Mouse (Mus musculus): ENCODE measurements at regions not wholly inside any gene's neighbourhood (a gene's known extent, or its start where the extent isn't known, plus 50 kb on each side); places are given as distances from the start of the nearest gene placed in this dataset.
A peak's percentile ranks its signal among the peaks of the same experiment; 100 is the strongest.
"Not testable (repeated sequence)": the region's sequence is repeated elsewhere in the genome, so short reads cannot be mapped to it uniquely, and the experiment has no call there.

DNA sequence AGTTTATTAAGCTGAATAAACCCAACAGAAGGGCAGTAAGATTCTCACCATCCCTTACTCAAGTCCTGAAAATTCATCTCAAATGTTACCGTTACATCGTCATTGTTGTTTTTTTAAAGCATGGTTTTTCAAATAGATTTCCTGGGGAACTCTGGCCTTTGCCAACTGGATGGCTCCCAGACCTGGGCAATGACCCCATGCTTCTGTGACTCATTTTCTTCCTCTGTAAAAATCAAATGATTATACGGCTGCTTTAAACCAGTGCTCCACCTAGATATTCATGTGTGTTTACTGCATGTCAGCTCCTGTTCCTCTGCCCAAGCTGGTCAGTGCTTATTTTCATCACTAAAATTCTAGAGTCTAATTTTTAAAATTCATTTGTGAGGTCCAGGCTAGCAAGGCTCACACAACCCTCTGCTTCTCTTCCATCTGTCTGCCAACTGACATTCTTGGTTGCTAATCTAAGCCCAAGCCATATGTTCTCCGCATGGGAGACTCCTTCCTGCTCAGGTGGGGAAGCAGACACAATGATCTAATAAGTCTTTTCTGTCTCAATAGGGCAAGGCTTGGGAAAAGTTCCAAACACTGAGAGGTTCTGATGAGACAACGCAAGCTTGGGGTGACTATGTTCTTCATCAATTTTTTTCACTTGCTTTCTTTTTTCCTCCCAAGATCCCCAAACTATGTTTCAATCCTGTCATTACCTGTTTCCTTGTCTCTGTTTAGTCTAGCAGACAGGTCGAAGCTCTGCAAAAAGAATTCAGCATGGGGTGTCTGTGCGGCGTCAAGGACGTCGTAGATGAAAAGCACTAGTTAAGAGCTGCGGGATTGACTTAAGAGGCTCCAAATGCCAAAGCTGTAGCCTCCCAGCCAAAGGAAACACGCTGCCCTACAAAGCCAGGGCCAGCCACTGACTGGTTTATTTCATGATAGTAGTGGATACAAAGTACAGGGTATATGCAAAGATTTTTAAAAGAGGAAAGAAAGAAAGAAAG, 594.7 kb downstream of the Efna5 start:
- peak; percentile 3 for DNase-seq

DNA sequence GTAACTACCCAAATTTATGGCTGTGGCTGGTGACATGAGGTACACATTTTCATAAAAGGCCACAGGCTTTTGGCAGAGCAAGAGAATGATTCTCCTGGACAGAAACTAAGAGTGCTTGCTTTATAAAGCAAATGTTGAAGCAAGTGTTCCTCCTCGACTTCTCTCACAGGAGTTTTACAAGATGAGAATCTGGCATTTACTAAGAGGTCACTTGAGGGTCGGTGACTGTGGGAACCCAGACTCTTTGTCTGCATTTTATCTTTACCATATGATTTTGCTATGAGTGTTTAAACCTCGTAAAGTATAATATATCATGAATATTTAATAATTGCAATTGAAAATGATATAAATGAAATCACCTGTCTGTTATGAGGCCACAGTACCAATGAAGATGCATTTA, 600.9 kb downstream of the Efna5 start:
- DNase-seq, result no peak

DNA sequence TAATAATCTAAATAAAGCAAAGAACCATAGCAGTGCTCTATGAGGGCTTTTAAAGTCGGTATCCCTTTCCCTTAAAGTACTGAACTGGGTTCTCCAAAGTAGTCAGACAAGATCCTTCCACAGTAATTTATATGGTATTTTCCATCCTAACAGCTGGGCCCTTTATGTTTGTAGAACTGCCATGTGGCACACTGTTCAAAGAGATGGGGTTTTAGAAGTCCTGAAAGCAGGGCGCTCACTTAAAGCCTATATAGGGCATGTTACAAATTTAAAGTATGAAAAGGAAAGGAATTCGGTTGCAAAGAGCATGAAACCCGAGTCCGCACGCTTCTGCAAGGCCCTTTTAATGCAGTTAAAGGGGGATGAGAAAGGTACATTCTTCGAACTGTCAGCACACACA, 609.7 kb downstream of the Efna5 start:
- DNase-seq, result no peak

DNA sequence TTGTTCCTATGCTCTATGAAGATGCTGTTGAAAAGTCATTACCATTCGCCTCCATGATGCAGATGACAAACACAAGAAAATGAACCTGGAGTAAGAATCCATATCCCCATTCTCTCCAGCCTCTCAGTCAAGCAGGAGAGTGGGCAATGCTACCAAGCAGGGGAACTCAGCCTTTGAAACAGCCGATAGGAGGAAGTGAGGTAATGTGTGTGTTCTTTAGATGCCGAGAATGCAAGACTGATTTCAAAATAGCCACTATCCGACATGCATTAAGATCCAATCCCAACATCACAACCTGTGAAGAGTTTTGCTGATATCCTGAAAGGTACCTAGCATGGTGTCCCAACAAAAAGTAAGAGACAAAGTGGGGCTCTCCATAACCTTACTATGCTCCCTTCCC, 611.8 kb downstream of the Efna5 start:
- no peak for DNase-seq

DNA sequence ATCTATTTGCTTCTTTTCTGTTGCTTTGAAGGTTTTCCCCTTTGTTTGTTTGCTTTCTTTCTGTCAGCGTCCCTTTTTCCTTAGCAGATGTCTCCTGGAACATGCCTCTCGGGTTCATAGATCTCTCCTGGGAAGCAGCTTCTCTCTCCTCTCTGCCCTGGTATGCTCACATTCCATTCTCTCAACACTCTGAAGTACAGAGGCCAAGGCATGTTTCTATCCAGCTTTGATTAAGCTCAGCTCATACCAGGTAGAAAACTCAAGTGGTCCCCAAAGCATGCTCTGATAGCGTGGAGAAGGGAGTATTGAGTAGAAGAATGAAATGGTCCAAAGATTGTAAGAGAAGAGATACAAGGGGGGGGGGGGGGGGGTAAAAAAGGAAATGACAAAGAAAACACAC, 627.7 kb downstream of the Efna5 start:
- no peak for DNase-seq

DNA sequence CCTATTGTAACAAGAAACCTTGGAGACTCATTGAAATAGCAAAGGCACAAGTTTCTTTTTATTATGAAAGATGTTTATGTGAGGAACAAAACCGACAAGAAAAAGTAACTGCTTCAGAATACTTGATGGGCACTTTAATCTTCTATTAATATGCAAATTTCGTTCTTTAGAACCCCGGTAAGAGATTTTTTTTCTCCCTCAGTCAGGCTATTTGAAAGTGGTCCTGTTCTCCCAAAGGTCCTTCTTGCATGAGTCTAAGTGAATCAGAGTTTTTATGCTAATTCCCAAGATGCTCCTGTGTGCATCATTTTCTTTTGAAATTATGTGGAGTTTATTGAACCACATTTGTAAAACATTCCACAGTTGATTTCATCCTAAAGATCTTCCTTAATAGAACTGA, 633.1 kb downstream of the Efna5 start:
- DNase-seq, result no peak

DNA sequence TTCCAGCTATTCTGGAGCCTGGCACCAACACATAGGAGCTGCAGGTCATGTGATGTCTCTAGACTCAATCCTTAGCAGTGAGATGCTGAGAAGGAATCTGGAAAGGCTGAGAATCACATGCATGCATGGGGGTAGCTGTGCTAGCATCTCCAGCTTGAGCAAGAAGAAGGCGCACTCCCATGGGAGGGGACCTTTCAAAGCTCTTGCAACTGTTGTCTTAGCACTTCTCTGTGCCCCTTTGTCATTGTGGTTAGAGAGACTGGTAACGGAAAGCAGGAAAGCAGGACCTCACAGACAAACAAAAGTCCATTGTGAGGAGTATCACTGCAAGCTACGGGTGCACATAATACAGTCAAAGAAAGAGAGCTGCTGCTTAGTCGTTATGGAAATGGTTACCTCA, 634.5 kb downstream of the Efna5 start:
- DNase-seq, result no peak

DNA sequence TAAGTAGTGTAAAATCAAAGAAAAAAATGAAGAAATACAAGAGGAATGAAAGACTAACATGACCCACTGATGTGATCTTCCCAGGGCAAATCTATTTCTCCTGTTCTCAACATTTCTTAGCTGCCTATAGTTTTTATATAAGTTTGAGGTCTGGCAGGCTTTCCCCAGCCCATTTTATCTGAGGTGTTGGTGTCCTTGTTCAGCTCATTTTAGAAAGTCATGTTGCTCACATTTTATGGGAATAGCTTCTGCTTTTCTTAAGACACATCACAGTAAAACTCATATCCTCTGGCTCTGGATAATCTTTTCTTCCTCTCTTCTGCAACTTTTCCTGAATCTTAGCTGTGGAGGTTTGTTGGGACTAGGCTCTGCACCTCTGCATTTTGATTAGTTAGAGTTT, 650.2 kb downstream of the Efna5 start:
- no peak for DNase-seq

DNA sequence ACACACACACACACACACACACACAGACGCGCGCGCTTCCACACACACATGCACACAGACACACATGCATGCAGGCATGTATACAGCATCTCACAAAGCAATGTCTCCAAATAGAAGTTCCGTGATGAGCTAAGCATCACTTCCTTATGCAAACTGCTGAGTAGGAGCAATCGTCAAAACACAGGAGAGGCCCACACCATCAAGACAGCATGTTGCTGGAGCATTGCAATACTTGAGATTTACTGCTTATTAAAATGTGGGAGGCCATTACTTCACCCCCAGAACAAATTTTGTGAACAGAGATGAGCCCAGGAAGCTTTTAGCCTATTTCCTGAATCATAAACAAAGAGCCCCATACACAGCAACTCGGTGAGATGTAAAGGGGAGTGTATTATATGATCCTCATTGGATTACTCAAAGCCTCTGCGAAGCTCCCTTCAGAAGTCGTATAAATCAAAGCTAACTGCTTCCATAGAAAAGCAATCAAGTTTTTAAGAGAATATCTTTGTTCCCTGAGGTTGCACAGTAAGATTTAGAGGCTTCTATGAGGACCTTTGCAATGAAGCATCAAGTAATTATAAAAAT, 670.6 kb downstream of the Efna5 start:
- DNase-seq, result no peak

DNA sequence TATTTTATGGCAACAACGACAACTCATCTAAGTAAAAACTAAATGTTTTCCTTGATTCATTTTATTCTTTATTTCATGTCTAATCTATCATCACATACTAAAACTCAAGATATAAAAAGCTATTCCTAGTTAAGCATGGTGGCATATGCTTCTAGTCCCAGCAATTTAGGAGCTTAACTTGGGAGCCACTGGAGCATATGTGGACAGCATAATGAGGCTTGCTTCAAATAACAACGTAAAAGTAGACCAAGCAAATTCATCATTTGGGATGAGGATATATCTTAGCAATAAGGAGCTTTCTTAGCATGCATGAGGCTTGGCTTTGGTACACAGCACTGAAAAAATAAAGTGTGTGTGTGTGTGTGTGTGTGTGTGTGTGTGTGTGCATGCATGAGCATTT, 678.5 kb downstream of the Efna5 start:
- no peak for DNase-seq

DNA sequence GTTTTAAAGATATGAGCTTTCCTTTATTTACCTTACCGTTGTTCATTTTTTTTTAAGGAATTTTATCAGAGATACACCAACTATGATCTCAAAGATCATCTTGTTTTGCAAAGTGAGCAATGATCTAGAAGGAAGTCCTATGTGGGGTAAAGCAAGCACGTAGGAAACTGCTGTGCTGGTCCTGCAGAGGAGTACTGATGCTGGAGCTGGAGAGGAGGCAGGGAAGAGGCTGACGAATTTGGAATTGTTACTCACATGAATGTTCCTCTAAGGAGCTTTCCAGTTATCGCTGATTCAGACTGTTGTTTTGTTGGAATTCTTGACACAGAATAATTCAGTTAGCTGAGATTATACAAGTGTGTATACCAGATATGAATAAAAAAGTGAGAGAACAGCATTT, 680.6 kb downstream of the Efna5 start:
- no peak for DNase-seq

DNA sequence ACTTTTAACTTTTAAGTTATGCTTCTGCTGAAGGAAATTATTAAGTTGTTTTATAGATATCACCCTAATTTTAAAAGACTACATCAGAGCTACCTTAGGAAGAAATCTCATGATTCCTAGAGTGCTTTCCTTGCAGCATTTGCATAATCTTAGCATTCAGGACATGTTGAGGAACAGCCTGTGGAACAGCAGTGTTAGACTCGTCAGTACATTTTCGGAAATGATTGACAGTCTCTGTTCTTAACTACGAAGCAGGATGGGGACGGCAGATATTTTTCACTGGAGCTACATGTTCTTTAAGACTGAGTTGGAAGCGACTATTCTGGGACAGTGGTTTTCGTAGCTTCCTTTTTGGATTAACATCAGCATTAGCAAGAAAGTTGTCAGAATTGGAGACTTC, 681.6 kb downstream of the Efna5 start:
- no peak for DNase-seq

DNA sequence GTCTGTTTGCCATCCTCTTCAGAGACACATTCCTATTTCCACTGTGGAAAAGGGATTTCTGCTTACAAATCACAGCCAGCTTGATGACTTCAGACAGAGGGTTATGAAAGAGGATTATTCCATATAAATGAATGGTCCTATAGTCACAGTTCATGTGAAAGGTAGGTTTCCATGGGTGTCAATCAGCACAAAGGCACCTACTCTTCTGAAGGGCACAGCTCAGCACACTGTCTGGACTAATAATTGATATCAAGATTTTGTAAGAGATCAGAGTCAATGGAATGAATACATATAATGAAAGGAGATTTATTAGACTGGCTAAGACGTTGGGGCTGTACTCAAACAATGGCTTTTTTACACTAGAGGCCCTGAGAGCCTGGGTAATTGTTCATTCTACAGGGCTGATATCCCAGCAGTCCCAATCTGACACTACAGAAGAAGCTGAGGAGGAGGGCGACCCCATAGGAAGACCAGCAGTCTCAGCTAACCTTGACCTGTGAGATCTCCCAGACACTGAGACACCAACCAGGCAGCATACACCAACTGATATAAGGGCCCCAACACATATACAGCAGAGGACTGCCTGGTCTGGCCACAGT, 702.4 kb downstream of the Efna5 start:
- DNase-seq, result no peak

DNA sequence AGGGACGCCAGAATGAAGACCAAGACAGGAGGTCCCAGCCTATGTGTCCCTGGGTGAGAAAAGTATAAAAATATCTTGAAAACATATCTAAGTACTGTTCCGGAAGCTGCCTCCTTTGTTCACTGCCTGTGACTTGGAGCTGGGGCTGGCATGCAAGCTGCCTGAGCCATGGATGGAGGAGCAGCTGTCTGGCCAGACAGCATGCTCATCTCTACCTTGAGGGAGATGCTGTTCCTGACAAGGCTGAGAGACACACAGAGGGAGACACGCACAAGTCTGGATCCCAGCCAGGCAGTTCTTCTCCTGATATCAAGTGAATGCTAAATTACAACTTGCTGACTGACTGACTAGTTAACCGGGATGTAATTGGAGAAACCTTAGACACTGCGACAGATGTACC, 704.8 kb downstream of the Efna5 start:
- DNase-seq, result no peak

DNA sequence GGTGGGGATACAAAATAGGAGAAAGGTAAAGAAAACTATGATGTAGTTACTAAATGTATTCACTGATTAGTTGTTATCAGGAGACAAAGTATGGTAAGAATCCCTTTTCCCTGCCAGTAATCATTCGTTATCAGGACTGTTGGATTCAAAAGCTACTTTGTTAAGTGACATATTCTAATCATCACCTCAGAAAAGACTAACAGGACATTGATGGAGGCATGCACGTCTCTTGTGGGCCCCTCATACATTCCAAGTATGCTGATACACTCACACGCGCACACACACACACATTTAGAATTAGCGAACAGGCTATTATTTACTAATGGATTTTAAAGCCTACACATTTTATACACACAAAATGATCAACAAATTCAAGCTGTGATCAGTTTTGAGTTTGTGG, 708.8 kb downstream of the Efna5 start:
- DNase-seq, result no peak

DNA sequence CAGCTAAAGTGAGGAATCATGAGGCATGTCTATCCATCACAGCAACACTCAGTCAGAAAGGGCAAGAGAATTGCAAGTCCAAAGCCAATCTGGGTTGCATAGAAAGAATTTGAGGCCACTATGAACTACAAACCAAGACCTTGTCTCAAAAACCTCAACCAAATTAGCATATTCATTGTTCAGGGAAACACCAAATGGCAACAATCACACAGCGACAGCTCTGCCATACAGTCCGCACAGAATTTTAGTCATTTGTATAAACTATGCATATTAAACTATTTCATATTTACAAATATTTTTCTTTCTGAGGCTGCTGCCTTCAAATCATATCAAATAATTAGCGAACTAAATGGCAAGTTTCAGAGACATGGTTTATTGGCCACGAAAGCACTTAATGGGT, 709.6 kb downstream of the Efna5 start:
- no peak for DNase-seq

DNA sequence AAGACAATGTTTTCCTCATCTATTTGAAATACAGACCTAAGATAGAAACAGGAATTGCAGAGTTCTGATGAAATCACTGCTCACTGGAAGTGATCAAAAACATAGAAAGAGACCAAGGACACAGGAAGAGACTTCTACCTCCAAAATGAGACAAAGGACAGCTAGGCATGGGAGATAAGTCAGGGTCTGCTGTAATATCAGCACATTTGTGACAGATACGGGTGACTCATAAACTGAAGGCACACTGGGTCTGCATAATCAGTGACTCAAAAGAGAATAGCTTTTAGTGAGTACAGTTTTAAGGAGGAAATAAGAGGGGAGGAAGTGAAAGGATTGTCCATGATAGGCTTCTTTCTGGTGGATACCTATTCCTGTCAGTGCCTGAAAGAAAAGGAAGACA, 719.7 kb downstream of the Efna5 start:
- no peak for DNase-seq

DNA sequence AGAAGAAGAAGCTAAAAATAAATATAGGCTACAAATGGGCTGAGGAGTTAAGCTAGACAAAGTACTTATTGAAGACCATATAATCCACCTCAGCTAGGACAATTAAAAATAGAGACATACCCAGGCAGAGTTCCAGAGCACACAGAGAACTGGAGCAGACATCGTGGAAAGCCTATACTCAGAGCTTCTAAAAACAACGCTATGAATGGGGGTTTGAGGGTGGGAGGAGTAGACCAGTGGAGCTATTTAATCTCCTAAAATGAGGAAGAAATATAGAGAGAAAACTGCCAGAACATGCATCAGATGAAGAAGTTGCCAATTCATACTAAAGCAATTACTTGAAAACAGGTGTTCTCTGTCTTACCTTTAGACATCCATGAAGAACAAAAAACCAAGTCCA, 720.8 kb downstream of the Efna5 start:
- no peak for DNase-seq

DNA sequence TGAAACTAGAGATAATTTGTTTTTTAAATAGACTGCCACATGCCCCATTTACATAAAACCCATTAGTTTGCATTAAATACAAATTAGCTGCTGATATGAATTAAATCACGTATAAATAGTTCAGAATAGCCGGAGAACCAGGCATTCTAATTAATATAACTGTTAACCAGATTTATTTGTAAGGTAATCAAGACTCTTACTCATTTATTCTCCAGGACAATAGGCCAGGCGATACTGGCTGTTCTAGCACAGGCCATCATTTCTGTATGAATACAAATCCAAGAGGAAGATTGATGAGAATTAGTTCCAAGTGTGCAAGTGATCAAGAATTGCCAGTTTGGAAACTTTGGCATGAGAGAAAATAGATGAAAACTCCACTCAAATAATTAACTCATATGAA, 746.1 kb downstream of the Efna5 start:
- DNase-seq, result no peak

DNA sequence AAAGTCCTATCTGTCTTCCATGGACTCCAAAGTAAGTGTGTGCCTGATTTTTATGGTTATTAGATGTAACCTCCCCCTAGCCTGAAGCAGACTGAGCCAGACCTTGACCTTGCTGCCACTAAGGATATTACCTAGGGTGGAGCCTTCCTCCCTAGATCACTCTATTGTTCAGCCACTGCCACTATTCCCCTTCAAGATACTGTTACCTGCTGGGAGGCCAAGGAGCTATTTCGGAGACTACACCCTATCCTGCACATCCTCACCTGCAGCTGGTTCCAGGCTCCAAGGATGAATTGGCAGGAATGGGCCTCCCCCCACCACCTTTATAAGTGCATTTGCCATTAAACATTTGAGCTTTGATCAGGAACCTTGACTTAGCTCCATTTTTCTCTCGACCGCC, 769.4 kb downstream of the Efna5 start:
- DNase-seq, result not testable (repeated sequence)

DNA sequence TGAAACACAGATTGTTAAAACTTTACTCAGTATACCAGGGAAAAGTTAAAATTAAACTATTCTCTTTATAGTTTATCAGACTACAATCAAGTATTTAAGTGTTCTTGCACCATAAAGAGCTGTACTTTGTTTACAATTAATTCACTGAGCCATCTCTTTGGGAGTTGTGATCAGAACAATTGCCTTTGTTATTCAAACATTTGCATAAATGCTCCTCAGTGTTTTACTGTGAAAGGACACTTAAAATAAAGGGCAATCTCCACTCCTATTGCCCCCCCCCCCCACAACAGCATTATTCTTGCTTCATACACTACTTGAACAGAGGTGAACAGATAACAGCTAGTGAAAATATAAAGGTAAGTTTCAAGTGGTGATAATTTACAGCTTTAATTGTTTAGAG, 772.1 kb downstream of the Efna5 start:
- DNase-seq, result no peak

DNA sequence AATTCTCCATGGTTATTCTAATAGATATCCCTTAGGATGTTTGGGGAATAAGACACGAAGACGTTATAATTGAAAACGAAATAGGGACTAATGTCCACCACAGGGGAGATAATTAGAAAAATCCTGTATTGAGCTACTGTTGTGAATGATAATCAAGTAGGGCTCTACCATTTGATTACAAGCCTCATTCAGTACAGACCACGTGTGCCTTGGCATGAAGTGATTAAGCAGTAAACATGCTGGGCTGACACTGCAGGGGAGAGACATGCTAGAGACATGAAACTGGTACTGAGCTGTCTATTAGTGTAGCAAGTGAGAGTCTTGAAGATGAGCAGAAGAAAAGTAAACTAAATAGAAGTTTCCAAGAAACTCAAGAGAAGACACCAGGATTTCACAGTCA, 797.8 kb downstream of the Efna5 start:
- no peak for DNase-seq

DNA sequence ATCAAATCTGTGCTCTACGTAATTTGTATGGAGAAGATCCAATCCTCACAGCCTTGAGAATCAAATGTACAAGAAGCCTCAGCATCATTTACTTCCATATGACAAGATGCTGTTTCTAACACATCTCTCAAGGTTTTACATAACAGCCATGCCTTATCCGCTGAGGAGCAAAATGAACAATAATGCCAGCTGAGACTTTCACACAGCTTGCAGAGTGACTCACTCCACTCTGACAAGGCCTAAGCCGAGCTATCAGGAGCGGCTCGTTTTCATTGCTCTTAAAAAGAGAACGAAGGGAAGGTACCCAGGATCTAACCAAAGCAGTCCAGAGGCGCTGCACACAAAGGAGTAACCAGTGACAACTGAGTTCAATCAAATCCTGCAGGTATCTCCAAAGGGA, 803.5 kb downstream of the Efna5 start:
- DNase-seq, result peak; percentile 14

DNA sequence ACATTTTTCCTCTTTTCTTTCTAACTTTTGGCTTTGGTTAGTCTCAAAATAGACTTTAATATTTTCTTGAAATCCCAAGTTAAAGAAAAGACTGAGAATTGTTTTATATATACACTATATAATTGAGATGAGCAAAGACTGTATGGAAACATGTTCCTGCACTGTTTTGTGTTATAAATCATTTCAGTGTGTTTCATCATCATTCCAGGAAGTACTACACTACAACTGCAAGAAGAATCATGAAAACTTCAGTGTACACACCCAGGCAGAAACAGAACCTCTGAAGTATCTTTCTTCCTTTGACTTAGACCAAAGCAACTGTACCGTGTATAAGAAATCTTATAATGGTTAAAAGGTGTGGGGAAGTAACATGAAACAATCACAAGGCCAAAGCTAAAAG, 816.2 kb downstream of the Efna5 start:
- no peak for DNase-seq
